Mouse (Mus musculus) stomach, embryonic 14.5 days (tissue): Measurements from ENCODE around the gene Atp6v1g3. TPM values are rescaled to one million over a fixed set of nuclear protein-coding genes. Genes with fewer than 3 reads are reported as not detected.
A peak's percentile ranks its signal among the peaks of the same experiment; 100 is the strongest.

Experiments
- ATAC-seq: fragments of 200-750 bp; cut with Nextera tagmentation; 2 replicates; pipeline ENCODE4 v1.8.0; 2017; ENCODE audit warnings: low read depth, moderate TSS enrichment; ENCODE audit not compliant: insufficient number of reproducible peaks, insufficient read depth, low FRiP score
- H3K27ac ChIP-seq: fragments of 300-500 bp; sonication (generic); 2 replicates; pipeline ENCODE4 v1.5.1; 2014; ENCODE audit warnings: mild to moderate bottlenecking, low read length, moderate library complexity, mixed read lengths
- H3K27me3 ChIP-seq: fragments of 300-500 bp; sonication (generic); 2 replicates; pipeline ENCODE4 v1.6.1; 2014; ENCODE audit warnings: low read length, control low read depth, mixed read lengths; ENCODE audit not compliant: control insufficient read depth, insufficient read depth
- H3K36me3 ChIP-seq: fragments of 300-500 bp; sonication (generic); 2 replicates; pipeline ENCODE4 v1.6.1; 2014; ENCODE audit warnings: mild to moderate bottlenecking, control low read depth, low read length, moderate library complexity, mixed read lengths; ENCODE audit not compliant: control insufficient read depth, insufficient read depth
- H3K4me1 ChIP-seq: fragments of 300-500 bp; sonication (generic); 2 replicates; pipeline ENCODE4 v1.6.1; 2014; ENCODE audit warnings: low read length, control low read depth, mixed read lengths; ENCODE audit not compliant: control insufficient read depth, insufficient read depth
- H3K4me2 ChIP-seq: fragments of 300-500 bp; sonication (generic); replicated peaks from 2 replicates; pipeline ENCODE4 v1.6.1; 2014; ENCODE audit warnings: low read depth, low read length, control low read depth
- H3K4me3 ChIP-seq: fragments of 300-500 bp; sonication (generic); 2 replicates; pipeline ENCODE4 v1.5.1; 2014; ENCODE audit warnings: low read depth, low read length, control low read depth
- H3K9ac ChIP-seq: fragments of 300-500 bp; sonication (generic); replicated peaks from 2 replicates; pipeline ENCODE4 v1.6.1; 2014; ENCODE audit warnings: low read depth, mild to moderate bottlenecking, control low read depth, low read length, moderate library complexity, mixed read lengths
- H3K9me3 ChIP-seq: fragments of 300-500 bp; sonication (generic); 2 replicates; pipeline ENCODE4 v1.6.1; 2016; ENCODE audit warnings: low read depth, low read length, control low read depth; ENCODE audit not compliant: control insufficient read depth
- WGBS: fragments of 180-500 bp; shearing (Covaris S2); extraction: QIAGEN DNeasy Blood & Tissue Kit; methylation state at CpG from one replicate; pipeline ENCODE4 v1.1.7; 2014; 5-methylcytosine and 5-hydroxymethylcytosine counted together
- polyA plus RNA-seq: library from polyadenylated mRNA; unstranded; fragments of >200 nt; fragmentation: Nextera tagmentation; extraction: Ambion mirVana; gene quantifications from 2 replicates; pipeline ENCODE4 v1.2.1, GENCODE M21; 2014

The Atp6v1g3 gene
- polyA plus RNA-seq: not detected in 2 replicates

DNA sequence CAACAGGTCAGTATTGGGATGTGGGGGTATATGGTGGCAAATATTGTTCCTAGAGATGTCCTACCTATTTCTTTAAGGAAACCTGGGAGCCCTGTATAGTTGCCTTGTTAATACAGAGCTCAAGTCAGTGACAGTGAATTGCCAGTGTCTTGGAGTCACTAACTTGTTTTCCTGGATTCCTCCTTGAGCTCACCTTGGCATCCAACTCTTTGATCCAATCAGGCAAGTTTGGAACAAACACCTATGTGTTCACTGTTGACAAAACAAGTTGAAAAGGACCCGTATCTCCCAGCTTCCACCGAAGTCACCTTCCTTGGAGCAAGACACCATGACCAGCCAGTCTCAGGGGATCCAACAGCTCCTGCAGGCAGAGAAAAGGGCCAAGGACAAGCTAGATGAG is at the start of gene Atp6v1g3:
TSS of gene Atp6v1g3 (plus strand) at position 301 of the 400 bp plus-strand sequence.
- WGBS: 92% methylated on average over 2 of the region's 2 CpGs
- H3K4me2 ChIP-seq: no peak within 1 kb of the TSS
- no peak for ATAC-seq

DNA sequence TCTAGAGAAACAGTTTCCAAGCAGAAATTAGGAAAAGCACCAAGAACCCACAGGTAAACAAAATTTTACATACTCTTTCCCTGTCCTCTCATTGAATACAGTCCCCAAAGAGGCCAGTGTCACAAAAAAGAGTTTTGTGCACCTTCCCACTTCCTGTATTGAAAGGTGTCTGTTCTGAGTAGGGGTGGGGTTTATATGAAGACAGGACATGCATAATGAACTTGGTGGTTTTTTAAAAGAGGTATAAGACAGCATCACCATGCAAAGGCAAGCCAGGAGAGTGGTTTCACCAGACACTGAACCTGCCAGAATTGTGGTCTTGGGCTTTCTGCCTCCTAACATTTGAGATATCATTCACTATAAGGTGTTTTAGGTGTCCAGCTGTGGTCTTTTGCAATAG is 40.5 kb upstream of the Atp6v1g3 start:
- no peaks in the 10 kb centered on the region for H3K4me1 ChIP-seq
- 0 out of 2 replicates have a peak, but pooled peaks cover under 1% of the 10 kb centered on the region for H3K9me3 ChIP-seq
- H3K36me3 ChIP-seq: no peaks in the 10 kb centered on the region
- H3K4me2 ChIP-seq: no peak overlapping the region
- no peak for ATAC-seq
- H3K9ac ChIP-seq: no peak overlapping the region
- no peaks in the 10 kb centered on the region for H3K27me3 ChIP-seq
- no peak overlapping the region for H3K27ac ChIP-seq
- no peak overlapping the region for H3K4me3 ChIP-seq

More for the DNA sequence above, at the start of gene Atp6v1g3:
- Histone ChIP-seq H3K9me3 (no peaks in the 10 kb centered on the region), H3K27me3 (no peaks in the 10 kb centered on the region), H3K9ac (no peak within 1 kb of the TSS), H3K4me1 (no peaks in the 10 kb centered on the region), H3K36me3 (no peaks in the 10 kb centered on the region), H3K4me3 (no peak within 1 kb of the TSS), H3K27ac (no peak within 1 kb of the TSS)

DNA sequence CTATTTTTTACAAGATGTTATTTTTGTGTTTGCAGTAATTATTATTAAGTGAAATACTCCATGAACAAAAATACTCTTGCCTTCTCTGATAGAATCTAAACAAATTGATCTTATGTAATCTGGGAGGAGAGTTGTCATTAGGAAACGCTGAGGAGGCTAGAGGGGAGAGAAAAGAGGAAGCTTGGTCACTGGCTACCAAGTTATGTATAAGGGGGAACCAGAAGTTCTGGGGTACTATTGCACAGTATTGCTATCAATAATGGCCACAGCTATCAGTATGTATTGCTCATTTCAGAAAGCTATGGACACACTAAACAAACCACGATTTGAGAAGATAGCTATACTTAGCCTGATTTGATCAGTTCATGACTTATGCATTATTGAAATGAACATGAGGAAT is 36.3 kb upstream of the Atp6v1g3 start:
- no peaks in the 10 kb centered on the region for H3K36me3 ChIP-seq
- H3K27me3 ChIP-seq: no peaks in the 10 kb centered on the region
- H3K4me2 ChIP-seq: no peak overlapping the region
- no peak overlapping the region for H3K4me3 ChIP-seq
- H3K9me3 ChIP-seq: no peaks in the 10 kb centered on the region
- H3K9ac ChIP-seq: no peak overlapping the region
- no peak for ATAC-seq
- H3K27ac ChIP-seq: no peak overlapping the region
- WGBS: 83% methylated on average over 2 of the region's 2 CpGs
- no peaks in the 10 kb centered on the region for H3K4me1 ChIP-seq

DNA sequence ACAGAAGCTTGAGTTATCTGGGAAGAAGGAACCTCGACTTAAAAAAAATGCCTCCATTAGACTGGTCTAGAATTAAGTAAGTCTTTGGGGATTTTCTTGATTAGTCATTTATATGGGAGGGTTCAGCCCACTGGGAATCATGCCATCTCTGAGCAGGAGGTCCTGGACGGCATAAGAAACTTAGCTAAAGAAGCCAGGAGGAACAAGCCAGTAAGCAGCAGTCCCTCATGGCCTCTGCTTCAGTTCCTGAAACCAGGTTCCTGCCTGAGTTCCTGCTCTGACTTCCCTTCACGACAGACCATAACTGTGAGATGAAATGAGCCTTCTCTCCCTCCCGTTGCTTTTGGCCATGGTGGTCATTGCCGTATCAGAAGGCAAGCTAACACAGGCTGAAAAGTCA is 29.6 kb upstream of the Atp6v1g3 start:
- H3K4me1 ChIP-seq: no peaks in the 10 kb centered on the region
- H3K27me3 ChIP-seq: no peaks in the 10 kb centered on the region
- no peak overlapping the region for H3K4me2 ChIP-seq
- no peaks in the 10 kb centered on the region for H3K36me3 ChIP-seq
- no peak overlapping the region for H3K4me3 ChIP-seq
- ATAC-seq: no peak
- WGBS: 49% methylated on average over 5 of the region's 5 CpGs
- H3K9me3 ChIP-seq: no peaks in the 10 kb centered on the region
- no peak overlapping the region for H3K9ac ChIP-seq
- no peak overlapping the region; the same call in 1 of the 2 replicates for H3K27ac ChIP-seq

DNA sequence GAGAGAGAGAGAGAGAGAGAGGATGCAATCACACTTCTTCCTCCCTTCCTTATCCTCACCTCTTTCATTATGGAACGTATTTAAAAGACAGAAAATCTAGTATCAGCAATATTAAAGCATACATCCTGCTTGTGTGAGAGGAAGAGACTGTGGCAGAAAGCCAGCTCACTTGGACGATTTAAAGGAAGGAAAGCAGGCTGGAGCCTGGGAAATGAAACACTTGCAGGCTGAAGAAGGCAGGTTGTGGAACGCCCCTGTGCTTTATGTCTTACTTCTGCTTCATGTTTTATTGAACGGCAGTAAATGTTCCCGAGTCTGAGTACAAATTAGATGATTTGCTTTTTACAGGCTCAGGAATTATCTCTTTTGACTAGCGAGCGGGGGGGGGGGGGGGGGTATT is 29.1 kb upstream of the Atp6v1g3 start:
- no peaks in the 10 kb centered on the region for H3K4me1 ChIP-seq
- WGBS: 29% methylated on average over 7 of the region's 7 CpGs
- H3K9me3 ChIP-seq: no peaks in the 10 kb centered on the region
- no peak overlapping the region for H3K4me3 ChIP-seq
- no peak overlapping the region for H3K9ac ChIP-seq
- H3K27me3 ChIP-seq: no peaks in the 10 kb centered on the region
- ATAC-seq: peak; percentile 53; the same call in 1 of the 2 replicates
- no peak overlapping the region for H3K27ac ChIP-seq
- no peaks in the 10 kb centered on the region for H3K36me3 ChIP-seq
- no peak overlapping the region; the same call in 1 of the 2 replicates for H3K4me2 ChIP-seq

DNA sequence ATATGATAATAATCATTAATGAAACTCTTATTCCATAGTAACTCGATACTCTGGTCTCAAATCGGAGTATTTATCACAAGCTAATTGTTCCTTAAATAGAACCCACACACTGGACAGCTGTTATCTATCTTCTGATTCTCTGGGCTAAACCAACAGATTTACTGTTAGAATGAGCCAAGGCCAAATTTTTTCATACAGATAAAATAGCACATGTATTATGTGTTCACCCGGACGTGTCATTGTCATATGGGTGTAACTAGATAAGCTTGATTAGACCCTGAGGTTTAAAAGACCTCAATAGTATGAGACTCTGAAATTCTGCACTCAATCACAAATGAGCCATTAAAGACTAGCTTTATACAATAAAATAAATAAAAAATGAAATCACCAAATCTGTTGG is 28.4 kb upstream of the Atp6v1g3 start:
- ATAC-seq: no peak
- no peaks in the 10 kb centered on the region for H3K4me1 ChIP-seq
- H3K27ac ChIP-seq: no peak overlapping the region
- H3K36me3 ChIP-seq: no peaks in the 10 kb centered on the region
- H3K4me2 ChIP-seq: no peak overlapping the region; the same call in 1 of the 2 replicates
- H3K4me3 ChIP-seq: no peak overlapping the region
- no peak overlapping the region for H3K9ac ChIP-seq
- WGBS: 50% methylated on average over 4 of the region's 4 CpGs
- H3K9me3 ChIP-seq: no peaks in the 10 kb centered on the region
- H3K27me3 ChIP-seq: no peaks in the 10 kb centered on the region

DNA sequence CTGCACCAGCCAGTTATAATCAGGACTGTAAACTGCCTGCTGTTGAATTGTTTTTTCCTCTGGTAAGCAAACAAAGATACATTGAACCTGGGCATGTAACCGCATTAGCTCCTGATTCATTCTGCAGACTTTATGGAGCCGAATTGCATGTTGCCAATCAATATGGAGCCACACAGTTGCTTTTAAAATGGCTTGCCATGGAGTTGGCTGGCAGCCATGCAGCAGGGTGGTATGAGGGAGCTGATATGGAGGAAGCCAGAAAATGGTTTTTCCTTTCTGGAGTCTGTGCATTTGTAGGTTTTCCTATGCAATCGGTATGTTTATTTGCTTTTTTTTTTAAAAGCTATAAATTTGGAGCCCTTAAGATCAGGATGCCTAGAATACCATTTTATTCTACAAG is 28.0 kb upstream of the Atp6v1g3 start:
- ATAC-seq: no peak
- Histone ChIP-seq H3K4me3 (no peak overlapping the region), H3K9ac (no peak overlapping the region), H3K4me1 (no peaks in the 10 kb centered on the region), H3K4me2 (no peak overlapping the region), H3K27ac (peak overlapping the region; percentile 15; the same call in 1 of the 2 replicates), H3K9me3 (no peaks in the 10 kb centered on the region), H3K27me3 (no peaks in the 10 kb centered on the region), H3K36me3 (no peaks in the 10 kb centered on the region)
- 82% methylated on average over 3 of the region's 3 CpGs for WGBS

DNA sequence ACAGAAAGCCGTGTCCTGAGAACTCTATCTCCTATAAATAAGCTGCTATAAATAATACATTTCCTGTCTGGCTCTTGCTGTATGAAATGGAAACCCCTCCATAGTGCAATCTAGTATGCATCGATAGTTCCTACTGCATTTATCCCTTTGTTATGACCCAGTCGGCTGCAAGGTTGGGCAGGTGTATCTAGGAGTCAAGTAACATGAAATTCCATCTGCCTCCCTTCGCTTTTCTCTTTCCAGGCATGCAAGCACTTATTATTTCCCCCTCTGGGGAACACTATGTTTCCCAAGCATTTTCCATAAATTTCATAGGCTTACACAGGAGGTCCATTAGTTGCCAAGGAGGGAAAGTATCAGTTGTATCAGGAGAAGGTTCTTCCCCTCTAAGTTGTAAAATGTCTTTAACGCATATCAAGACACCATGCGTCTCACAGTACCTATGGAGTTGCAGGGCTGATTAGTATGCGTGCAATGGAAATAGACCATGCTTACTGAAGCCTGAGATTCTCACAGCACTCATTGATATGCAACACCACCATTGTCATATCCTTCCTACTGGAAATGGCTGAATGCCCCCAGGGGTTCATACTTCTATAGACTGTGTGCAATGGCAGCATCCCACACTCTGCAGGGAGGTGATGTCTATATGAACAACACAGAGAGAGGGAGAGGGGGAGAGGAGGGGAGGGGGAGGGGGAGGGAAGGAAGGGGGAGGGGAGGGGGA is 26.9 kb upstream of the Atp6v1g3 start:
- no peak for ATAC-seq
- Histone ChIP-seq H3K36me3 (no peaks in the 10 kb centered on the region), H3K27me3 (no peaks in the 10 kb centered on the region), H3K9me3 (no peaks in the 10 kb centered on the region), H3K4me3 (no peak overlapping the region), H3K27ac (no peak overlapping the region), H3K9ac (no peak overlapping the region), H3K4me2 (no peak overlapping the region), H3K4me1 (no peaks in the 10 kb centered on the region)
- 75% methylated on average over 7 of the region's 7 CpGs for WGBS
